Mouse (Mus musculus) right cerebral cortex, adult 2 months (tissue): ENCODE results near the gene Gpr1.
"Not testable (repeated sequence)": the region's sequence is repeated elsewhere in the genome, so short reads cannot be mapped to it uniquely, and the experiment has no call there.

ENCODE experiments used
- DNase-seq, 2 experiments: peaks; one replicate each; pipeline ENCODE4 v3.0.0; 2021 to 2022; ENCODE audit warnings: low spot score in 2 of 2

Gpr1 gene

GRCm38 (mm10) chr1:63219277-63219676, 4.9 kb upstream of the Gpr1 start:
- no peak for DNase-seq

DNA sequence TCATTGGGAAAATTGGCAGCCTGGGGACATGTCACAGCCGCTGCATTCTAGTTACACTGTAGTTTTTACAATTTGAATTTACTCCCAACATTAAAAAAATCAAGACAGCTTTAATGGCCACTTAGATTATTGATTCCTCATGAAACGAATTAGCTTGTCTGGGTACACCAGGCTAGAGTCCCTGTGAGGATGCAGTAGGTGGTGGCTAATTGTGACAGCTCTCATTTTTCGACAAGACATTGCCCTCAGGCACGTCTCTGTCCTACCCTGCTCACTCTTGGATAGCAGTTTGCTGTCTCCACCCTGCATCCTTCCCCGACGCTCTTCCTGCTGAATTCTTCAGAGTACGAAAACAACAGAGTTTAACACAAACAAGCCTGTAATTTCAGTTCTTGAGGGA, 288 bp upstream of the Gpr1 start:
- no peak for DNase-seq

- peak in 1 of 2 experiments; percentile 15 for DNase-seq
Observed at GRCm38 (mm10) chr1:63213478-63214270, 669 bp downstream of the Gpr1 start.

DNA sequence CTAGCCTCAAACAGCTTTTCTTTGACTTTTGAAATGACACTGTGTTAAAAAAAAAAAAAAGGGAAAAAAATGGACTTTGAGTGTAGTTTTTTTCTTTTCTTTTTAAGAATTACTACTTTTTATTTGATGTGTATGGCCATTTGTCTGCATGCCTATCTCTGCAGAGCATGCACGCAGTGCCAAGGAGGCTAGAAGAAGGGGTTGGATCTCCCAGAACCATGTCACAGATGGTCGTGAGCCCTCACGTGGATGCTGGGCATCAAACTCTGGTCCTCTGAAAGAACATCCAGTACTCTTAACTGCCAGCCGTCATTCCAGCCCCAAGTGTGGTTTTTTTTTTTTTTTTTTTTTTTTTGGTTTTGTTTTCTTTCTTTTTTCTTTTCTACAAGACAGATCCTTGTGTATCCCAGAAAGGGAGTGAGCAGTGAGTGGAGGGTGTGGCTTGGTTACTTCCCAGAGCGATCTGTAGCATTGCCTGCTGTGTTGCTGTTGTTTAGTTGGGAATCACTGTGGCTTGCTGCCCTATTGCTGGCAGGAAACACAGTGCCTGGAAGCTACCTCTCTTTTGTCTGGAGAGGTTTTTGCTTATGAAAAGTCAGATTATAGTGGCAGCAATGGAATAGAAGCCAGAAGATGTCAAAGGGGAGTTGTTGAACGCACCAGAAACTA, 4.3 kb downstream of the Gpr1 start:
- no peak for DNase-seq

DNA sequence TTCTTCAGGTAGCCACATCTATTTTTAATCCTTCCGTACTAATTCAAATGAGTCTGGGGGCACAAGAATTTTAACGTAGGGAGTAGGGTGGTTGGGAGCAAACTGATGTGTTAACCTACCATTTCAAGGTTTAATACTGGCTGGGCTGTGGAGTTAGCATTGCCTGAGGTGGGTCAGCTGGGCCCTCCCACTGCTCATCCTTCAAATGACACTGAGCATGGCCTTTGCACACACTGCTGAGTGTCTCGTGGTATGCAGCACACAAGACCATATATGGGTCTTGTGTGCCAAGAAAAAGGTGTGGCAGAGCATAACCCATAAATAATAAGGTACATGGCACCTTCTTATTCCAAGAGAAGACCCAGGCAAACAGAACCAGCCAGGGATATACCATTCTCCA, 6.7 kb downstream of the Gpr1 start:
- no peak for DNase-seq

- DNase-seq = no peak
Observed at GRCm38 (mm10) chr1:63204660-63205394, 9.5 kb downstream of the Gpr1 start.

GRCm38 (mm10) chr1:63203950-63204659, 10.2 kb downstream of the Gpr1 start:
- peak; percentile 37 to 51 for DNase-seq

DNA sequence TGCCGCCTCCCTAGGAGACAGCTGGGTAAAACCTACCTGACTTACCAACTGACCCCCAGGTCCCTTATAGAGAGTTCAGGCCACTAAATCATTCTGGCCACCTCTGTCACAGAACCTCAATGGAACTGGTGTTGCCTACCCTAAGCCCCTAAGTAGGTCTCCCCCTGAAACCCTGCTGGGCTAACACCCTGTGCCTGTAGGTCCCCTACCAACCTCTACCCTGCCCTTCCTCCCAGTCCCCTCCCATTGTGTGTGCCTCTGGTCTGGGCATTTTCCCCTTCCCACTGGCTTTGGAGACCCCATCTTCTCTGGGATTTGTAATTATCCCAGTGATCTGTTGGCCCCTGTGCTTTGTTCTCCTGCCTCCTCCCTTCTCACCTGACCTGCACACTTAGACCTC, 10.9 kb downstream of the Gpr1 start:
- DNase-seq = no peak

- no peak for DNase-seq
Observed at GRCm38 (mm10) chr1:63201672-63202071, 12.7 kb downstream of the Gpr1 start.

DNA sequence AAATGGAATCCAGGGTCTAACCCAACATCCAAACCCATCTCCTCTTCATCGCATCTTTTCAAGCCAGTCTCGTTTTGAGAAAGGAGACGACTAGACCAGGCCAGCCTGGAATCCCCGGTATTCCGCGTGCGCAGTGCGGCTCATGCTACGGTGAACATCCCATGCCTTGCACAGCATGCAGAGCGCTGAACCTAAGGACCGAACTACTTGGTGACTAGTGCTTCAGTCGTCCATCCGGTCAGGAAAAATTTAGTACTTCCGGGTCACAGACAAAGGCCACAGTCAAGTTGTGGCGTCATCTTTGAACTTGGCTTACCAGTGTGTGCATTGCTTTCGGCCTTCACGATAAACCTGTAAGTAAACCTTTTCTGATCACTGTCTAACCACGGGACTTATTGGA, 14.0 kb downstream of the Gpr1 start:
- DNase-seq = no peak

DNA sequence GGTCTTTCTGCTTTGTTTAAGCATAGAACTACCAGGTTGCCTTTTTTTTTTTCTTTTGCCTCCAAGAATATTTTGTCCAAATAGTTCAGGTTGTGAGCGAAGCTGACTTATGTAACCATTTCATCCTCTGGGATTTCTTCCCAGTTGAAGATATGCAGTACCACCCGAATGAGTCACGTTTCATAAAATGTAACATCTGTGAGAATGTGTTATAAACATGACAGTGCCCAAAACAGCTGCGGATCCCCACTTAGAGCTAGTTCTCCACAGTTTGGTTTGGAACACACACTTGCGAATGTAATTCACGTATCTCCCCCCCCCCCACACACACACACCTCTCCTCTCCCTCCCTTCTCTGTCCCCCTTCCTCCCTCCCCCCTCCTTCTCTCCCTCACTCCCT, 15.0 kb downstream of the Gpr1 start:
- no peak for DNase-seq

DNA sequence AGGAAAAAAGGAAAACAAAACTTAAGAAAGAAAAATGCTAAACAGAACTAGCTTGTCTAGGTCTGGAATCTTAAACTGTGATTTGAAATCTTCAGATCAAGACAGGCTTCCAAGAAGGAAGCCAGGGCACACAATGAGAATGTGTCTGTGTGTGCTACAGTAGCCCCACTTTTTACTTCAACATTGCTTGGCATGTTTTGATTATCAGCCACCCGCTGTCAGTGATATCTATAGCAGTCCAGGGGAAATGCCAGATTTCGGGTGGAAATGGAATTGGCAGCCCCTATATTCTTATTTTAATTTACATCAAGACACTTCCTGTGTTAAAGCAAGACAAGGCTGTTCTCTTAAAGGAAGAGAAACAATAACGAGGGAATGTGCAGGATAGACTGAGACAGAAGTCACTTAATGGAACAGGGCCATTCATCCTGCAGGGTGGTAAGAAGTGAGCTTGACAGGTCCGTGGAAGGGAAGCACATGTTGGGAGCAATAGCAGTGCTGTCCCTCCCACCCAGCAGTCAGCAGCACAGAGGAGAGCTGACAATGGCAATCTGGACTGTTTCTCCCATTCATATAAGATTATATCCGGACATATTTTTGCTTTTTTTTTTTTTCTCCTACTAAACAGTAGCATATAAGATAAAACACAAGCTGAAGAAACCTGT, 18.4 kb downstream of the Gpr1 start:
- DNase-seq = no peak

DNA sequence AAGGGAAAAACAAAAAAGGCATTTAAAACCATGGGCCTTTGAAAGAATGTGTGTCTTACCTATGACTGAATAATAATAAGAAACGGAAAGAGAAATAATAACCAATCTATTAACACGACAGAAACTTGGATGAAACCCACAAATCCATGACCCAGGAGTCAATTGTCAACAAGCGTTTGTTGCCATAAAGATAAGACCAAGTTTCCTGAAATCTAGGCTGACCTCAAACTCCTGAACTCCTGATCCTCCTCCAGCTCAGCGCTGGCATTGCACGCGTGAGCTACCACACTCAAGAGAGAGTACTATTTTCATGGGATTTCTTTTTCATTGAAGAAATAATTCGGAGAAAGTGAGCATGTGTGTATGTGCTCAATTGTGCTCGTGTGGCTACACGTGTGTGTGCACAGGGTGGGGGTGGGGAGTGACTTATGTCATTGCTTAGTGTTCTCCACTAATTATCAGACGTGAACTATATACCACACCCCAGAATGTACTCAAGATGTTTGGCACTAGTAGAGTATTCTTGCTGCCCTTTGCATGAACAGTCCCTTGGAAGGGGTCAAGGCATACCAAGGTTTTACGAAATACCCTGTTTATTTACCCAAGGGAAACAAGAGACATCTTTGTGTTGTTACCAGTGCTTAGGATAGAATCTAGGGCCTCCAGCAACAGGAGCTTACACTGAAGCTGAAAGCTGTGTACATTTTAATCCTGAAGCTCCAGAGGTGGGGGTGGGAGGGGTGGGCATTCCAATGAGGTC, 21.9 kb downstream of the Gpr1 start:
- no peak for DNase-seq

GRCm38 (mm10) chr1:63190851-63191250, 23.5 kb downstream of the Gpr1 start:
- DNase-seq = no peak

- DNase-seq = no peak
Observed at GRCm38 (mm10) chr1:63188536-63188935, 25.8 kb downstream of the Gpr1 start.

- not testable (repeated sequence) for DNase-seq
Observed at GRCm38 (mm10) chr1:63185430-63185829, 28.9 kb downstream of the Gpr1 start.

DNA sequence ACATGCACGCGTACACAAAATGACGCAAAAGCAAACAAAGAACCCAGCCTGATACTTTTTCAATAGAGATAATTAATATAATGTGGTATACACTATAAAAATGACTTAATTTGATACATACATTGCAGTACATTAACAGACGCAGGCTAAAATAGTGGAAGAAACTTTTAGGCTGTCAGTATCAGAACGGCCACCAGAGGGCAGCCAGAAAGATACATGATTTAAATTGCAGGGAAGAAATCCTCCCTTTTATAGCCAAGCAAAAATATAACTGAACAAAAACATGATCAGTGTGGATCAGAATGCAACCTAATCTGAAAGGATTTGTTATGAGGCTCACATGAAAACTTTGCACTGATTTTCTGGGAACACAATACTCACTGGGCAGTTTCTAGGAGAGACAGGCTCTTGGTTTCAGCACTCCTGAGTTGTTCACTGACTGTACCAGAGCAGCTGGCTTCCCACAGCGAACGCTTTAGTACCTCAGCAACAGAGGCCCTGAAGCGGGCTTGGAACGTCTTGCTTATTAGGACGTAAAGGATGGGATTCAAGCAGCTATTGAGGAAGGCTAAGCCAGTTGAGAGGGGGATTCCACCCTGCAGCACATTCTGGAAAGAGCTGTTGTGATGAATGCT, 31.6 kb downstream of the Gpr1 start:
- peak; percentile 84 to 87 for DNase-seq

DNA sequence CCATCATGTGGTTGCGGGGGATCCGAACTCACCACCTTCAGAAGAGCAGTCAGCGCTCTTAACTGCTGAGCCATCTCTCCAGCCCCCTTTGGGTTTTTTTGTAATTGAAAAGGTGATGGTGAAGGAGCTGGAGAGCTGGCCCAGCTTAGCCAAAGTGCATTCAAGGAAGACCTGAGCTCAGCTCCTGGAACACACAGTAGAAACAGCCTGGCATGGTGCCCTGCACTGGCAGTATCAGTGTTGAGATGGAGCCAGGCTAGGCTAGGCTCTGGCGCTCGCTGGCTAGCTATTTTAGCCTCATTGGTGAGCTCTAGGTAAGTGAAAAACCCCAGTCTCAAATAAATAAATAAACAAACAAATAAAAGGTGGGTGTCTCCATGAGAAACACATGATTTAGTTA, 32.1 kb downstream of the Gpr1 start:
- DNase-seq = peak in 1 of 2 experiments; percentile 31

- DNase-seq = no peak
Observed at GRCm38 (mm10) chr1:63181480-63181879, 32.9 kb downstream of the Gpr1 start.

- DNase-seq = peak; percentile 95
Observed at GRCm38 (mm10) chr1:63181019-63181418, 33.3 kb downstream of the Gpr1 start.
